Mouse (Mus musculus): ENCODE data around the gene Gpr31b. TPM values are rescaled to one million over a fixed set of nuclear protein-coding genes. Genes with fewer than 3 reads are reported as not detected.
A peak's percentile ranks its signal among the peaks of the same experiment; 100 is the strongest.
"Not testable (repeated sequence)": the region's sequence is repeated elsewhere in the genome, so short reads cannot be mapped to it uniquely, and the experiment has no call there.

Gene Gpr31b
- polyA plus RNA-seq, 1 experiment from 2014 or later = not detected

DNA sequence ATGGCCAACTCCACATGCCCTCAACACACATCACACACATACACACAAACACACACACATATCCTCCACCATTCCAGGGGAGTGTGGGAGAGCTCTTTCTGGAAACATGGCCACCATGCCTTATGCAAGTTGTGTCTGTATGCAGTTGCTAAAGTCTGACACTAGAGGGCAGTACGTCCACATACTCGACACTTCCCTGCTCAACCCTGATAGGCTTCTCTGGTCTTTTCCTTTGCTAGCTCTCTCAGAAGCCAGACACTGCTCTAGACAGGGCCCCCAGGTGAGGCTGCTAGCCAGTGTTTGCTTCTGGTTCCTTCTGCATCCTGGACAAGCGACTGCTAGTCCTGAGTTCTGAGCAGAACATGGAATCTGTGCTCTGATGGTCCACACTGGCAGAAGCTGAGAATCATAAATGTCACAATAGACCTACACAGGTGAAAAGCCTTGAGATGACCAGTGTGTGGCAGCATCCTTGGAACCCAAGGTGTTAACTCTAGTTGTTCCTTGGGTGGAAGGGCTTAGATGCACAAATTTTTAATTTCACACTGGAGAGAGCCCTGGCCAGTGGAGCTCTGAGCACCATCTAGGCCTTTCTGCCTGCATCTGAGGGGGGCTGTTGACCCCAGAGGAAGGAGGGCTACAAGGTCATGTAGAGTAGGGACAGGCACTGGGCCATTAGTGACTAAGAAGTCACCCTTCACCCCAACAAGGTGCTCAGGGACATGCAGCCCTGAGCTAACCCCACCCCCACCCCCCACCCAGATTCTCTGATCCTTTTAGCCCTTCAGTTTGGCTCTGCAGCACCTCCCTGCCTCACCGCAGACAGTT lies 8.0 kb downstream of the Gpr31b start:
- 5% methylated on average over 3 of the region's 4 CpGs for WGBS
- not testable (repeated sequence) for H3K27me3 ChIP-seq (ENCODE audit: control insufficient read depth, insufficient read depth, low read length); H3K4me2 ChIP-seq (ENCODE audit: low read length)

DNA sequence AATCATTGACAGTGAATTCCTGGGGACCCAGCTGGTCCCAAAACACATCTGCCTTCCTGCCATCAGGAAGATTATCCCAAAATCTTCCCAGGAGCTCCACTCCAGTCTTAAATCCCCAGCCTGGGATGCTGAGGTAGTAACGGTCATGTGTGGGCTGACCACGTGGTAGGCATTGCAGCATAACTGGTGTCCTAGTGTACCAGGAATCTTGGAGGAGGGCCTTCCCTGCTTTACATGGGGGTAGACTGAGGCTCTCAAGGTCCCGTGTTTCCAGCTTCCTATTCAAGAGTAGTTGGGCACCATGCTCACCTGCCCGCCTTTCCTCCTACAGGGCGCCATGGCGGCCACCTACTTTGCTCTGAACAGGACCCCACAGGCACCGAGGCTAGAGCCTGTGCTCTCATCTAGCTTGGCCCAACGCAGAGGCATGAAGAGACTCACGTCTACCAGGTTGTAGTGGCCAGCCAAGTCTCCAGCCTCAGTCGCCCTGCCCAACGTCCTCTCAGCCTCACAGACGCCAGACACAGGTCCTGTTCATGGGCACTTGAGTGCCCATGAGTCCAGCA lies 15.4 kb downstream of the Gpr31b start:
- not testable (repeated sequence) for ATAC-seq (ENCODE audit: low FRiP score, low TSS enrichment); H3K4me1 ChIP-seq (ENCODE audit: control insufficient read depth, insufficient read depth, low read length); H3K27me3 ChIP-seq (ENCODE audit: control insufficient read depth, insufficient read depth, low read length); DNase-seq; H3K4me2 ChIP-seq (ENCODE audit: low read length); H3K36me3 ChIP-seq (ENCODE audit: control insufficient read depth, insufficient read depth, low read length); H3K9me3 ChIP-seq (ENCODE audit: control insufficient read depth, low read length); H3K27ac ChIP-seq (replicated peaks; ENCODE audit: low read depth, low read length); H3K4me3 ChIP-seq (replicated peaks; ENCODE audit: low read depth, low read length); H3K9ac ChIP-seq (replicated peaks; ENCODE audit: low read length)
- WGBS = 92% methylated on average over 4 of the region's 12 CpGs

More for the DNA sequence above, 8.0 kb downstream of the Gpr31b start:
- not testable (repeated sequence) for H3K4me1 ChIP-seq (ENCODE audit: control insufficient read depth, insufficient read depth, low read length); H3K27ac ChIP-seq (replicated peaks; ENCODE audit: low read depth, low read length); H3K9me3 ChIP-seq (ENCODE audit: control insufficient read depth, low read length); H3K36me3 ChIP-seq (ENCODE audit: control insufficient read depth, insufficient read depth, low read length); H3K9ac ChIP-seq (replicated peaks; ENCODE audit: low read length); H3K4me3 ChIP-seq (replicated peaks; ENCODE audit: low read depth, low read length)
- DNase-seq (peak; percentile 84), ATAC-seq (ENCODE audit: low FRiP score, low TSS enrichment) (peak; percentile 80; the same call in 1 of the 2 replicates)

DNA sequence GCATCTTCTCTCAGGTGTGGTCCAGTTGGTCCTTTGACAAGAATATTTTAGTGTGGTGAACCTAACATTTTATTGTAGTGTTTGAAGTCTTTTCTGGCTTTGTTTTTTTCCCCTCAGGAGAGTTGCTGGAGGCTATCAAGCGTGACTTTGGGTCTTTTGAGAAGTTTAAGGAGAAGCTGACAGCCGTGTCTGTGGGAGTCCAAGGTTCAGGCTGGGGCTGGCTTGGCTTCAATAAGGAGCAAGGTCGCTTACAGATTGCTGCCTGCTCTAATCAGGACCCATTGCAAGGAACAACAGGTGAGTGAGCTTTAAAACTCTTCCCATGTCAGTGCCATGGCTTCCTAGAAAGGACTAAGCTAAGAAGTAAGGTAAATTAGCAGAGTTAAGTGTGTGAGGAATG lies 38.8 kb downstream of the Gpr31b start:
- ATAC-seq (ENCODE audit: low FRiP score, low TSS enrichment) = no peak
- Histone ChIP-seq H3K27ac (replicated peaks; ENCODE audit: low read depth, low read length) (no peak overlapping the region), H3K27me3 (ENCODE audit: control insufficient read depth, insufficient read depth, low read length) (no peaks in the 10 kb centered on the region), H3K4me1 (ENCODE audit: control insufficient read depth, insufficient read depth, low read length) (peaks cover 9% of the 10 kb centered on the region), H3K9me3 (ENCODE audit: control insufficient read depth, low read length) (no peaks in the 10 kb centered on the region), H3K36me3 (ENCODE audit: control insufficient read depth, insufficient read depth, low read length) (peaks cover 45% of the 10 kb centered on the region), H3K4me3 (replicated peaks; ENCODE audit: low read depth, low read length) (no peak overlapping the region), H3K9ac (replicated peaks; ENCODE audit: low read length) (no peak overlapping the region), H3K4me2 (ENCODE audit: low read length) (no peak overlapping the region)
- no peak for DNase-seq
- 68% methylated on average over 3 of the region's 3 CpGs for WGBS

- Histone ChIP-seq H3K27me3 (ENCODE audit: control insufficient read depth, insufficient read depth, low read length) (no peaks in the 10 kb centered on the region), H3K4me2 (ENCODE audit: low read length) (no peak overlapping the region), H3K9ac (replicated peaks; ENCODE audit: low read length) (no peak overlapping the region), H3K9me3 (ENCODE audit: control insufficient read depth, low read length) (no peaks in the 10 kb centered on the region), H3K27ac (replicated peaks; ENCODE audit: low read depth, low read length) (no peak overlapping the region), H3K4me1 (ENCODE audit: control insufficient read depth, insufficient read depth, low read length) (peaks cover 9% of the 10 kb centered on the region), H3K36me3 (ENCODE audit: control insufficient read depth, insufficient read depth, low read length) (peaks cover 29% of the 10 kb centered on the region), H3K4me3 (replicated peaks; ENCODE audit: low read depth, low read length) (no peak overlapping the region)
- WGBS = 40% methylated on average over 3 of the region's 3 CpGs
- DNase-seq = peak; percentile 84
- no peak for ATAC-seq (ENCODE audit: low FRiP score, low TSS enrichment)
These were observed 42.2 kb downstream of the Gpr31b start for GRCm38 (mm10) chr17:13009887-13010286.

DNA sequence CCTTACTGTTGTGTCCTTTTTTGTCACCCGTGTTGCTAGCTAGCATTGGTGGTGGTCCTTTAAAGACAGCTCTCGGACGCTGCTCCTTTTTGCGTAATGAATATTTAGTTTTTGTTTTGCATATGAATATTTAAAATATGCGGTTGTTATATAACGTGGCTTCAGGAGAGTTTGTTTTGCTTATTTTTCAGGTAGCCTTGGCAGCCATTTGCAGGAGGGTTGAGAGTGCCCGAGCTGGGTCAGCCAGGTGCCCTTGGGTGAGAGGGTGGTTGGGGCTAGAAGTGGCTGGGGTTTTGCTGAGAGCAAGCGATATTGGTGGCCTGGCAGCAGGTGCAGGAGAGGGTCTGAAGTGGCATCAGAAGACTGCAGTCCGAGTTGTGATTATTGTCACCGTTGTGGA lies 43.6 kb downstream of the Gpr31b start:
- DNase-seq = no peak
- H3K27ac ChIP-seq (replicated peaks; ENCODE audit: low read depth, low read length) = peak overlapping the region; percentile 89
- WGBS = 1% methylated on average over 10 of the region's 10 CpGs
- H3K4me1 ChIP-seq (ENCODE audit: control insufficient read depth, insufficient read depth, low read length) = peaks cover 9% of the 10 kb centered on the region
- peaks cover 16% of the 10 kb centered on the region for H3K36me3 ChIP-seq (ENCODE audit: control insufficient read depth, insufficient read depth, low read length)
- peak overlapping the region; percentile 90 for H3K4me2 ChIP-seq (ENCODE audit: low read length)
- peak overlapping the region; percentile 90 for H3K4me3 ChIP-seq (replicated peaks; ENCODE audit: low read depth, low read length)
- H3K27me3 ChIP-seq (ENCODE audit: control insufficient read depth, insufficient read depth, low read length) = no peaks in the 10 kb centered on the region
- H3K9me3 ChIP-seq (ENCODE audit: control insufficient read depth, low read length) = no peaks in the 10 kb centered on the region
- H3K9ac ChIP-seq (replicated peaks; ENCODE audit: low read length) = peak overlapping the region; percentile 68
- no peak; the same call in 1 of the 2 replicates for ATAC-seq (ENCODE audit: low FRiP score, low TSS enrichment)

- ATAC-seq (ENCODE audit: low FRiP score, low TSS enrichment) (peak; percentile 98), DNase-seq (peak; percentile 97)
- Histone ChIP-seq H3K9ac (replicated peaks; ENCODE audit: low read length) (peak overlapping the region; percentile 68), H3K4me3 (replicated peaks; ENCODE audit: low read depth, low read length) (peak overlapping the region; percentile 90), H3K9me3 (ENCODE audit: control insufficient read depth, low read length) (no peaks in the 10 kb centered on the region), H3K27ac (replicated peaks; ENCODE audit: low read depth, low read length) (peak overlapping the region; percentile 89), H3K36me3 (ENCODE audit: control insufficient read depth, insufficient read depth, low read length) (peaks cover 10% of the 10 kb centered on the region; the same call in 1 of the 2 replicates), H3K4me2 (ENCODE audit: low read length) (peak overlapping the region; percentile 90), H3K4me1 (ENCODE audit: control insufficient read depth, insufficient read depth, low read length) (peaks cover 9% of the 10 kb centered on the region), H3K27me3 (ENCODE audit: control insufficient read depth, insufficient read depth, low read length) (no peaks in the 10 kb centered on the region)
- under 1% methylated on average over 74 of the region's 76 CpGs for WGBS
These were observed 44.2 kb downstream of the Gpr31b start for GRCm38 (mm10) chr17:13007730-13008425.

DNA sequence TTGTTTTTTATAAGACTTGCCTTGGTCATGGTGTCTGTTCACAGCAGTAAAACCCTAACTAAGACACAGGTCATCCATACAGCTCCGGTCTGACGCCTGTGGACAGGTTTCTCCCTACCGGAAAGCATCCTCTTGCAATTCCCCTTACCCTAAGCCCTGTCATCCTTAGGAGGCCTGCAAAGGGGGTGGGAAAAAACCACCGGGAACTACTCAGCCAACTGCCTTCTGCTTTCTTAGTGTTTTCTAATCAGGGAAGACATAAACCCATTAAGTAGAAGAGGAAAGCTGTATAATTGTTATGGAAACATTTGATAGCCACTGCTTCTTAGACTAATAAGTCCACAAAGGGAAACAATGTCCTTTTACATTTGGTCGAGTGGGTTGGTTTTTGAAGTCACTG lies 45.1 kb downstream of the Gpr31b start:
- Histone ChIP-seq H3K36me3 (ENCODE audit: control insufficient read depth, insufficient read depth, low read length) (peaks cover 5% of the 10 kb centered on the region; the same call in 1 of the 2 replicates), H3K9ac (replicated peaks; ENCODE audit: low read length) (0 out of 2 replicates have a peak overlapping the region, but pooled peaks have one; percentile 68), H3K4me1 (ENCODE audit: control insufficient read depth, insufficient read depth, low read length) (peaks cover 9% of the 10 kb centered on the region), H3K4me2 (ENCODE audit: low read length) (peak overlapping the region; percentile 90), H3K4me3 (replicated peaks; ENCODE audit: low read depth, low read length) (peak overlapping the region; percentile 90), H3K9me3 (ENCODE audit: control insufficient read depth, low read length) (no peaks in the 10 kb centered on the region), H3K27me3 (ENCODE audit: control insufficient read depth, insufficient read depth, low read length) (no peaks in the 10 kb centered on the region), H3K27ac (replicated peaks; ENCODE audit: low read depth, low read length) (no peak overlapping the region)
- no peak for DNase-seq
- ATAC-seq (ENCODE audit: low FRiP score, low TSS enrichment) = no peak
- 51% methylated on average over 5 of the region's 5 CpGs for WGBS

- H3K9me3 ChIP-seq (ENCODE audit: control insufficient read depth, low read length); ATAC-seq (ENCODE audit: low FRiP score, low TSS enrichment); H3K4me1 ChIP-seq (ENCODE audit: control insufficient read depth, insufficient read depth, low read length); H3K27me3 ChIP-seq (ENCODE audit: control insufficient read depth, insufficient read depth, low read length); H3K36me3 ChIP-seq (ENCODE audit: control insufficient read depth, insufficient read depth, low read length); DNase-seq: not testable (repeated sequence)
- H3K27ac ChIP-seq (replicated peaks; ENCODE audit: low read depth, low read length) = peak within 1 kb of the TSS; percentile 89
- 90% methylated on average over 2 of the region's 2 CpGs for WGBS
- H3K4me2 ChIP-seq (ENCODE audit: low read length) = peak within 1 kb of the TSS; percentile 90
- H3K9ac ChIP-seq (replicated peaks; ENCODE audit: low read length) = peak within 1 kb of the TSS; percentile 68
- H3K4me3 ChIP-seq (replicated peaks; ENCODE audit: low read depth, low read length) = peak within 1 kb of the TSS; percentile 90
These were observed 45.5 kb downstream of the Gpr31b start, which contains the start of gene Sod2 for GRCm38 (mm10) chr17:13006546-13006945. TSS of gene Sod2 (plus strand) at chr17:13006846.
